Mouse (Mus musculus): ENCODE measurements around the gene Zcchc24. TPM values are rescaled to one million over a fixed set of nuclear protein-coding genes. Genes with fewer than 3 reads are reported as not detected.

The Zcchc24 gene
- polyA plus RNA-seq, 2 experiments, result 5.7 TPM

- 64% methylated on average over 8 of the region's 8 CpGs for WGBS (ENCODE audit: insufficient replicate concordance)
- H3K9ac ChIP-seq (replicated peaks), result no peak overlapping the region
- no peak overlapping the region for H3K4me2 ChIP-seq (ENCODE audit: low read depth)
- ATAC-seq (ENCODE audit: insufficient read depth) (no peak), DNase-seq (ENCODE audit: low read depth in 3 of 3, low spot score in 3 of 3) (no peak)
- TF ChIP-seq CTCF (IDR thresholded peaks at IDR 0.05; ENCODE audit: low read depth), result no peak
- H3K4me3 ChIP-seq (ENCODE audit: insufficient read depth in 1 of 2, low read depth in 2 of 2, low read length in 2 of 2), result no peak overlapping the region
- no peaks in the 10 kb centered on the region for H3K9me3 ChIP-seq (ENCODE audit: control insufficient read depth, low read length)
- no peak overlapping the region for H3K27ac ChIP-seq
- peaks cover 8 to 38% of the 10 kb centered on the region in 2 experiments for H3K4me1 ChIP-seq (replicated peaks; ENCODE audit: control insufficient read depth in 2 of 2, insufficient read depth in 2 of 2, low read length in 1 of 2)
- H3K27me3 ChIP-seq (ENCODE audit: control insufficient read depth, insufficient read depth, low read length), result no peaks in the 10 kb centered on the region
- no peaks in the 10 kb centered on the region for H3K36me3 ChIP-seq (replicated peaks; ENCODE audit: control insufficient read depth, insufficient read depth, low read depth)
Observed at GRCm38 (mm10) chr14:25711602-25712001, 57.2 kb downstream of the Zcchc24 start.

- Histone ChIP-seq H3K9ac (replicated peaks) (no peak overlapping the region), H3K4me3 (ENCODE audit: insufficient read depth in 1 of 2, low read depth in 2 of 2, low read length in 2 of 2) (no peak overlapping the region), H3K9me3 (ENCODE audit: control insufficient read depth, low read length) (no peaks in the 10 kb centered on the region), H3K27me3 (ENCODE audit: control insufficient read depth, insufficient read depth, low read length) (no peaks in the 10 kb centered on the region), H3K4me1 (replicated peaks; ENCODE audit: control insufficient read depth in 2 of 2, insufficient read depth in 2 of 2, low read length in 1 of 2) (peaks cover 8 to 38% of the 10 kb centered on the region in 2 experiments), H3K27ac (no peak overlapping the region), H3K36me3 (replicated peaks; ENCODE audit: control insufficient read depth, insufficient read depth, low read depth) (no peaks in the 10 kb centered on the region), H3K4me2 (ENCODE audit: low read depth) (no peak overlapping the region)
- WGBS (ENCODE audit: insufficient replicate concordance), result 56% methylated on average over 7 of the region's 7 CpGs
- no peak for ATAC-seq (ENCODE audit: insufficient read depth)
- no peak for TF ChIP-seq EP300 (IDR thresholded peaks at IDR 0.05; ENCODE audit: low read depth)
- no peak for TF ChIP-seq CTCF (IDR thresholded peaks at IDR 0.05; ENCODE audit: low read depth)
- no peak for DNase-seq (ENCODE audit: low read depth in 3 of 3, low spot score in 3 of 3)
Observed at GRCm38 (mm10) chr14:25711177-25711576, 57.7 kb downstream of the Zcchc24 start.

- TF ChIP-seq CTCF (IDR thresholded peaks at IDR 0.05; ENCODE audit: low read depth) (no peak), EP300 (IDR thresholded peaks at IDR 0.05; ENCODE audit: low read depth) (no peak)
- Histone ChIP-seq H3K4me2 (ENCODE audit: low read depth) (peak overlapping the region; percentile 2; the same call in 1 of the 2 replicates), H3K4me3 (ENCODE audit: insufficient read depth in 1 of 2, low read depth in 2 of 2, low read length in 2 of 2) (no peak overlapping the region), H3K4me1 (replicated peaks; ENCODE audit: control insufficient read depth in 2 of 2, insufficient read depth in 2 of 2, low read length in 1 of 2) (peaks cover 8 to 38% of the 10 kb centered on the region in 2 experiments), H3K27me3 (ENCODE audit: control insufficient read depth, insufficient read depth, low read length) (no peaks in the 10 kb centered on the region), H3K9me3 (ENCODE audit: control insufficient read depth, low read length) (no peaks in the 10 kb centered on the region), H3K27ac (no peak overlapping the region), H3K9ac (replicated peaks) (no peak overlapping the region), H3K36me3 (replicated peaks; ENCODE audit: control insufficient read depth, insufficient read depth, low read depth) (no peaks in the 10 kb centered on the region)
- no peak for DNase-seq (ENCODE audit: low read depth in 3 of 3, low spot score in 3 of 3)
- WGBS (ENCODE audit: insufficient replicate concordance), result 64% methylated on average over 4 of the region's 4 CpGs
- ATAC-seq (ENCODE audit: insufficient read depth), result no peak
Observed at GRCm38 (mm10) chr14:25710681-25711080, 58.2 kb downstream of the Zcchc24 start.

DNA sequence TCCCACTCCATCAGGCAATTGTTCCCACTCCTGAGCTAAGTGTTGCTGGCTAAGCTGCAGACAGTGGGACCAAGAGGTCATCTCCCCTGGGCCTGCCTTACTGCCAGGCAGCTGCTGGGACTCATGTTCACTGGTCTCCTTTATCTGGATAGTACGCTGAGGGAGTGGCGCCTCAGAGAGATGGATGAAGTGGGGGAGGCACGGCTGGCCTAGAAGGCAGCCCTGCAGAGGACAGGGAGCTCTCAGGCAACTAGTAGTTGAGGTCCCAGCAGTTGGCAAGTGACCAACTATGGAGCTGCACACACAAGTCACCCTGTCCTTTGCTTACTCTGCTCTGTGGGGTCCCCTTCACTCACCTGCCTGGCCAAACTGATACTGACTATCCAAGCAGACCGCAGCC lies 58.8 kb downstream of the Zcchc24 start:
- H3K9ac ChIP-seq (replicated peaks), result no peak overlapping the region

GRCm38 (mm10) chr14:25708917-25709316 lies 59.9 kb downstream of the Zcchc24 start:
- Histone ChIP-seq H3K9me3 (ENCODE audit: control insufficient read depth, low read length) (no peaks in the 10 kb centered on the region), H3K4me1 (replicated peaks; ENCODE audit: control insufficient read depth in 2 of 2, insufficient read depth in 2 of 2, low read length in 1 of 2) (peaks cover 8 to 38% of the 10 kb centered on the region in 2 experiments), H3K27me3 (ENCODE audit: control insufficient read depth, insufficient read depth, low read length) (no peaks in the 10 kb centered on the region), H3K36me3 (replicated peaks; ENCODE audit: control insufficient read depth, insufficient read depth, low read depth) (no peaks in the 10 kb centered on the region), H3K4me3 (ENCODE audit: insufficient read depth in 1 of 2, low read depth in 2 of 2, low read length in 2 of 2) (no peak overlapping the region), H3K9ac (replicated peaks) (no peak overlapping the region), H3K4me2 (ENCODE audit: low read depth) (no peak overlapping the region), H3K27ac (no peak overlapping the region)
- DNase-seq (ENCODE audit: low read depth in 3 of 3, low spot score in 3 of 3) (no peak), ATAC-seq (ENCODE audit: insufficient read depth) (no peak)
- TF ChIP-seq CTCF (IDR thresholded peaks at IDR 0.05; ENCODE audit: low read depth), result no peak
- TF ChIP-seq EP300 (IDR thresholded peaks at IDR 0.05; ENCODE audit: low read depth), result no peak
- 71% methylated on average over 2 of the region's 2 CpGs for WGBS (ENCODE audit: insufficient replicate concordance)

More for the DNA sequence above, 58.8 kb downstream of the Zcchc24 start:
- Histone ChIP-seq H3K27ac (no peak overlapping the region), H3K36me3 (replicated peaks; ENCODE audit: control insufficient read depth, insufficient read depth, low read depth) (no peaks in the 10 kb centered on the region), H3K9me3 (ENCODE audit: control insufficient read depth, low read length) (no peaks in the 10 kb centered on the region), H3K4me3 (ENCODE audit: insufficient read depth in 1 of 2, low read depth in 2 of 2, low read length in 2 of 2) (no peak overlapping the region), H3K27me3 (ENCODE audit: control insufficient read depth, insufficient read depth, low read length) (no peaks in the 10 kb centered on the region), H3K4me2 (ENCODE audit: low read depth) (peak overlapping the region; percentile 2; the same call in 1 of the 2 replicates), H3K4me1 (replicated peaks; ENCODE audit: control insufficient read depth in 2 of 2, insufficient read depth in 2 of 2, low read length in 1 of 2) (peaks cover 8 to 38% of the 10 kb centered on the region in 2 experiments)
- ATAC-seq (ENCODE audit: insufficient read depth) (peak; percentile 65), DNase-seq (ENCODE audit: low read depth in 3 of 3, low spot score in 3 of 3) (no peak)
- TF ChIP-seq EP300 (IDR thresholded peaks at IDR 0.05; ENCODE audit: low read depth), result peak; percentile 28; the same call in 1 of the 2 replicates
- no peak for TF ChIP-seq CTCF (IDR thresholded peaks at IDR 0.05; ENCODE audit: low read depth)
- WGBS (ENCODE audit: insufficient replicate concordance), result 20% methylated on average over 4 of the region's 4 CpGs
